Mouse (Mus musculus) liver, embryonic 14.5 days (tissue): Measurements from ENCODE around the gene Gm45808. TPM values are rescaled to one million over a fixed set of nuclear protein-coding genes. Genes with fewer than 3 reads are reported as not detected.
"Not testable (repeated sequence)": the region's sequence is repeated elsewhere in the genome, so short reads cannot be mapped to it uniquely, and the experiment has no call there.

Source experiments
- ATAC-seq: fragments of 200-750 bp; cut with Nextera tagmentation; 2 replicates; pipeline ENCODE4 v1.8.0; 2017; ENCODE audit warnings: moderate number of reproducible peaks, mild to moderate bottlenecking, moderate library complexity; ENCODE audit not compliant: insufficient read depth
- DNase-seq, 3 experiments: peaks; one replicate each; pipeline ENCODE4 v3.0.0-alpha.2; 2012 to 2013; ENCODE audit warnings: low read depth in 3 of 3, low spot score in 3 of 3
- H3K27ac ChIP-seq: fragments of 300-500 bp; sonication (generic); 2 replicates; pipeline ENCODE4 v1.5.1; 2014; ENCODE audit warnings: moderate library complexity, mild to moderate bottlenecking, control low read depth, inconsistent platforms
- H3K27me3 ChIP-seq: fragments of 300-500 bp; sonication (generic); 2 replicates; pipeline ENCODE4 v1.6.1; 2014; ENCODE audit warnings: mild to moderate bottlenecking, low read length, moderate library complexity; ENCODE audit not compliant: control insufficient read depth, insufficient read depth
- H3K36me3 ChIP-seq: fragments of 300-500 bp; sonication (generic); replicated peaks from 2 replicates; pipeline ENCODE4 v1.6.1; 2014; ENCODE audit warnings: low read depth; ENCODE audit not compliant: control insufficient read depth, insufficient read depth
- H3K4me1 ChIP-seq, 2 experiments: fragments of 200-500 bp in 1 of 2; fragments of 300-500 bp in 1 of 2; sonication (generic) in 1 of 2; replicated peaks; 2 replicates each; pipeline ENCODE4 v1.6.1; 2012 to 2014; ENCODE audit warnings: antibody characterized with exemption in 1 of 2, inconsistent platforms in 1 of 2, low read length in 1 of 2; ENCODE audit not compliant: control insufficient read depth in 2 of 2, insufficient read depth in 2 of 2
- H3K4me2 ChIP-seq: fragments of 300-500 bp; sonication (generic); 2 replicates; pipeline ENCODE4 v1.6.1; 2014; ENCODE audit warnings: low read depth, mild to moderate bottlenecking, control low read depth, moderate library complexity
- H3K4me3 ChIP-seq, 2 experiments: fragments of 200-500 bp in 1 of 2; fragments of 300-500 bp in 1 of 2; sonication (generic) in 1 of 2; 2 replicates each; pipeline ENCODE4 v1.5.1; 2012 to 2014; ENCODE audit warnings: low read depth in 2 of 2, low read length in 2 of 2, mild to moderate bottlenecking in 2 of 2, control low read depth in 1 of 2, inconsistent platforms in 1 of 2, moderate library complexity in 1 of 2; ENCODE audit not compliant: insufficient read depth in 1 of 2
- H3K9ac ChIP-seq: fragments of 300-500 bp; sonication (generic); replicated peaks from 2 replicates; pipeline ENCODE4 v1.6.1; 2014; ENCODE audit warnings: mild to moderate bottlenecking, control low read depth, moderate library complexity
- H3K9me3 ChIP-seq: fragments of 300-500 bp; sonication (generic); 2 replicates; pipeline ENCODE4 v1.6.1; 2016; ENCODE audit warnings: low read length, mixed read lengths; ENCODE audit not compliant: control insufficient read depth
- CTCF ChIP-seq: IDR thresholded peaks from 2 replicates; pipeline ENCODE4 v1.5.1; 2016; ENCODE audit warnings: antibody characterized with exemption, low read depth, control low read depth
- EP300 ChIP-seq: IDR thresholded peaks from 2 replicates; pipeline ENCODE4 v1.6.1; 2016; ENCODE audit warnings: antibody characterized with exemption, low read depth
- WGBS: fragments of 180-500 bp; shearing (Covaris S2); extraction: QIAGEN DNeasy Blood & Tissue Kit; methylation state at CpG from one replicate; pipeline ENCODE4 v1.1.7; 2014; ENCODE audit not compliant: insufficient replicate concordance; 5-methylcytosine and 5-hydroxymethylcytosine counted together
- polyA plus RNA-seq, 2 experiments: library from polyadenylated mRNA; depleted of rRNA in 1 of 2; stranded (reverse) in 1 of 2; unstranded in 1 of 2; fragments of >200 nt; fragmentation: Nextera tagmentation in 1 of 2; extraction: Ambion mirVana in 1 of 2; gene quantifications; 2 replicates each; pipeline versions ENCODE4 v1.2.1 to v1.2.3; 2012 to 2014

Gm45808 gene
- polyA plus RNA-seq (2012; rRNA removed) (not detected in 2 replicates), polyA plus RNA-seq (2014; fragmentation: Nextera tagmentation; extraction: Ambion mirVana) (0.20 TPM in 1 of 2 replicates, not detected in the other)

DNA sequence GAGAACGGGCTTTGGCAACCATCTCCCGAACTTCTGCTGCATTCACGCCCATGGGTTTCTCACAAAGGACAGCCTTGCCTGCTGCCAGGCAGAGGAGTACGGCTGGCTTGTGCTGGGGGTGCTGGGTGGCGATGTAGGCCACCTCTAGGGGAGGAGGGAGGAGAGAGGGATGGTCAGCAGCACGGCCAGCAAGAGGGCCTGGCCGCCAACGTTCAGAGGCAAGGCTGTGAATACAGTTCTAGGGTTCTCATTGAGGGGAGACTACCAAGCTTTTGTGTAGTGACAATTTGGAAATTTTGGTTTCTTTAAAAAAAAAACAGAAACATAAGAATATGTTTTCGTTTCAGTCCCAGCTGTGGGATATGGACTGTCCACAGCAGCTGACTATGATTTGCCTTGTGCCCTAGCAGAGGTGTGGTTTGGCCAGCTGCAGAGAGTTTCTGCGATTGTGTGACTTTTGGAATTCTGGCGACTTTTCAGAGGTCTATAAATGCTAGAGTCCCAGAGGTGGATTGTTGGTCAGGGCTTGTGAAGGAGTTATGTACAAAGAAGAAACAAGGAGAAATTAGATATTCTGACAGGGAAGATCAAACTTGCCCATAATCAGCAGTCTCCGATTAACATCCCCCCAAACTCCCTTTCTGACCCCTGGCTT lies at the start of gene Gm45808:
Gene Gm45808, minus strand, starts transcription at position 51 of the 655 bp plus-strand sequence.
- peaks cover 24 to 48% of the 10 kb centered on the region in 2 experiments for H3K4me1 ChIP-seq
- DNase-seq (no peak), ATAC-seq (no peak)
- H3K27me3 ChIP-seq, result no peaks in the 10 kb centered on the region
- no peak within 1 kb of the TSS for H3K27ac ChIP-seq
- H3K4me3 ChIP-seq, result no peak within 1 kb of the TSS
- H3K9ac ChIP-seq, result 0 out of 2 replicates have a peak within 1 kb of the TSS, but pooled peaks have one; percentile 9
- H3K36me3 ChIP-seq, result no peaks in the 10 kb centered on the region
- H3K9me3 ChIP-seq, result no peaks in the 10 kb centered on the region
- WGBS, result 80% methylated on average over 12 of the region's 12 CpGs
- TF ChIP-seq EP300 (no peak), CTCF (no peak)
- peak within 1 kb of the TSS; percentile 60; the same call in 1 of the 2 replicates for H3K4me2 ChIP-seq

DNA sequence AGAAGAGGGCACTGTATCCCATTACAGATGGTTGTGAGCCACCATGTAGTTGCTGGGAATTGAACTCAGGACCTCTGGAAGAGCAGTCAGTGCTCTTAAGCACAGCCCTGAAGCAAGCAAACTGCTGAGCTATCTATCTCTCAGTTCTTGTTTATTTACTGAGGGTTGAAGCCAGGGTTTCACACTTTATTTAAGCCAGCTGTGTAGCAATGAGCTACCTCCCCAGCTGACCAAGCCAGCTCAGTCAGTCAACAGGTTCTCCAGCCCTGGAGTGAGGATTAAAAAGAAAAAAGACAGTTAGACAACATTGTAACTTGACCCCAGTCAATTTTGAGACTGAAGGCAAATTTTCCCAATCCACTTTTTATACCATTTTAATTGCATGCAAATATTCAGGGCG lies 49.1 kb upstream of the Gm45808 start:
- 0 out of 2 replicates have a peak, but pooled peaks have one; percentile 24 for TF ChIP-seq CTCF
- TF ChIP-seq EP300, result no peak
- ATAC-seq (no peak), DNase-seq (no peak)
- peaks cover 0 to 4% of the 10 kb centered on the region in 2 experiments; a peak in 2 of 4 replicates for H3K4me1 ChIP-seq
- no peak overlapping the region for H3K27ac ChIP-seq
- H3K36me3 ChIP-seq, result no peaks in the 10 kb centered on the region
- WGBS, result 78% methylated on average over 1 of the region's 1 CpGs
- no peak overlapping the region for H3K4me2 ChIP-seq
- no peaks in the 10 kb centered on the region; the same call in 1 of the 2 replicates for H3K27me3 ChIP-seq
- no peaks in the 10 kb centered on the region for H3K9me3 ChIP-seq
- no peak overlapping the region for H3K9ac ChIP-seq
- no peak overlapping the region for H3K4me3 ChIP-seq

DNA sequence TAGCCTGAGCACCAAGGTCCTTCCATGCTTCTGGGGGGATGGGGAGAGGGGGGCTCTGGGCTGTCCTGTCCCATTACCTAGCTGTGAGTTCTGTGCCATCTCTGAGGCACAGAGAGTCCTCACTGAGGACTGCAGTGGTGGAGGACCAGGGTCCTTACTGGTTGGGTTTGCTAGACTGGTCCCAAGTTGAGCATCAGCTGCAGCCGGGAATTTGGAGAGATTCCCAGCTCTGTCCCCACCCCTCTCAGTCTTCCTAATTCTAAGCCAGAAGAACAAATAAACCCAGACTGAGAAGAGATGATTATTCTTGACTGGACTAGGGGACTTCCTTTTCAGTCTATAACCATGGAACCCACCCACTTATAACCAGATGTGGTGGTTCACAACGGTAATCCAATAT lies 44.0 kb upstream of the Gm45808 start:
- no peak for DNase-seq
- no peak overlapping the region for H3K4me2 ChIP-seq
- H3K4me3 ChIP-seq, result no peak overlapping the region
- ATAC-seq, result no peak
- 64% methylated on average over 2 of the region's 2 CpGs for WGBS
- H3K9ac ChIP-seq, result no peak overlapping the region
- no peaks in the 10 kb centered on the region for H3K9me3 ChIP-seq
- H3K27me3 ChIP-seq, result no peaks in the 10 kb centered on the region; the same call in 1 of the 2 replicates
- H3K4me1 ChIP-seq, result peaks cover 2 to 4% of the 10 kb centered on the region in 2 experiments; a peak in 2 of 4 replicates
- H3K27ac ChIP-seq, result no peak overlapping the region
- TF ChIP-seq EP300 (no peak), CTCF (no peak)
- H3K36me3 ChIP-seq, result no peaks in the 10 kb centered on the region

DNA sequence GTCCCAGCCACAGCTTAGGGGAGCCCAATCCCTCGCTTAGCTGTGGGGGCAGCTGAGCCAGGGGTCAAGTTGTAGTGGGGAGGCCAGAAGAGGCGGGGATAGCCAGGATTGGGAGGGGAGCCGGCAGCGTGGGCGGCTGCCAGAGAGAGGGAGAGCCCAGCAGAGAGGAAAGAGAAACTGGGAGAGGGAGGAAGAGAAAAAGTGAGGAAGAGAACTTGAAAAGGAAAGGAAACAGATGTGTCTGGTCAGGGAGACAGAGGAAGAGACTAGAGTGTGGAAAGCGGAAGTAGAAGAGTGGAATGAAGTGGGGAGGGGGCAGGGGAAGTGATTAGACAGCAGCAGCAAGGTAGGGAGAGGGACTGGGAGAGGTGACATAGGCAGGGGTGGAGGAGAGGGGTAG lies 42.9 kb upstream of the Gm45808 start:
- no peak overlapping the region for H3K4me2 ChIP-seq
- no peak overlapping the region for H3K4me3 ChIP-seq
- H3K27ac ChIP-seq, result no peak overlapping the region
- ATAC-seq, result no peak
- H3K9ac ChIP-seq, result no peak overlapping the region
- H3K36me3 ChIP-seq, result peaks cover 8% of the 10 kb centered on the region
- TF ChIP-seq EP300, result no peak
- TF ChIP-seq CTCF, result no peak
- no peak for DNase-seq
- WGBS, result 7% methylated on average over 6 of the region's 6 CpGs
- peaks cover 2 to 4% of the 10 kb centered on the region in 2 experiments; a peak in 2 of 4 replicates for H3K4me1 ChIP-seq
- no peaks in the 10 kb centered on the region for H3K9me3 ChIP-seq
- H3K27me3 ChIP-seq, result no peaks in the 10 kb centered on the region; the same call in 1 of the 2 replicates

DNA sequence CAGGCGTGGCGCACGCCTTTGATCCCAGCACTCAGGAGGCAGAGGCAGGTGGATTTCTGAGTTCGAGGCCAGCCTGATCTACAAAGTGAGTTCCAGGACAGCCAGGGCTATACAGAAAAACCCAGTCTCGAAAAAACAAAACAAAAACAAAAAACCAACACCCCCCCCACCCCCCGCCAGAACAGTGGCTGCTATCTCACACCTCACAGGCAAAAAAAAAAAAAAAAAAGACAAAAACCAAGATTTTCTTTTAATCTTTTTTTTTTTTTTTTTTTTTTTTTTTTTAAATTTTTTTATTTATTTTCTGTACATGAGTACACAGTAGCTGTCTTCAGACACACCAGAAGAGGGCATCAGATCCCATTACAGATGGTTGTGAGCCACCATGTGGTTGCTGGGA lies 40.6 kb upstream of the Gm45808 start:
- Histone ChIP-seq H3K36me3 (peaks cover 31% of the 10 kb centered on the region), H3K4me2 (peak overlapping the region; percentile 88), H3K9ac (peak overlapping the region; percentile 99), H3K4me3 (peak overlapping the region; percentile 76 to 88; a peak in 3 of 4 replicates), H3K27ac (peak overlapping the region; percentile 100)
- not testable (repeated sequence) for ATAC-seq, H3K27me3 ChIP-seq, H3K4me1 ChIP-seq, DNase-seq, H3K9me3 ChIP-seq
- WGBS, result 66% methylated on average over 6 of the region's 6 CpGs
